Mouse (Mus musculus): ENCODE measurements around the gene Rpl23a.
"Not testable (repeated sequence)": the region's sequence is repeated elsewhere in the genome, so short reads cannot be mapped to it uniquely, and the experiment has no call there.

The Rpl23a gene

DNA sequence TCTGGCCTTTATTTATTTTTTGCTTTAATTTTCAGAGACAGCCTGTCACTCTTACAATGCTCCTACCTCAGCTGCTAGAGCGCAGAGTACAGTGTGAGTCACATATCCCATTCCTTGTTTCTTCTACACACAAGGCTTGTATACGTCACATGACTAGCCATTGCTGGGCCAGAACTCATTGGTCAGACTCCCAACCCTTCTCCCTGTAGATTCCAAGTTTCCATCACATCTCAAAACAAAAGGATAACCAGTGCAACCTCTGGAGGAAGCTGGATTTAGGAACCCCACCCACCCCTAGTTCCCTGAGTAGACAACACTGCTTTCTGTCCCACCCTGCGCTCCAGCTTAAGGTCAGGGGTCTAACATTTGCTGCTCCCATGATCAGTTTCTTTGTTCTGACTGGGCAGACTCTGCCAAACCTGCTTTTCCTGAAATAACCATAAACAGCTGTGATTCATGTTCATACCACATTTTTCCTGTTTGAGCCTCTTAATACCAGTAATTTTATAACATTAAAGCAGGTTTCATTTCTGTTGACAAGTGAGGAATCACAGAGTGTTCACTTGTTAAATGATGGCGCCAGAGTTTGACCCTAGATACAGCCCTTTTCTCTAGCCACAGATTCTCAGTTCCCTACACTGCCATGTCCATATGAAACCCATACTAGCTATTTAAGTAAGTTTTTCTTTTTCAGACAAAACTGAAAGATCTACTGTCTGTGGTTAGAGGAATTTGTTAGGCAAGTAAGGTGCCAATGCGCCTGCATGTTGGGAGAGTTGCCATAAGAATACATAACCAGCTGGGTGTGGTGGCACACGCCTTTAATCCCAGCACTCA lies 36.5 kb downstream of the Rpl23a start:
- peak; percentile 68 for DNase-seq (ENCODE audit: low read depth, low spot score)

DNA sequence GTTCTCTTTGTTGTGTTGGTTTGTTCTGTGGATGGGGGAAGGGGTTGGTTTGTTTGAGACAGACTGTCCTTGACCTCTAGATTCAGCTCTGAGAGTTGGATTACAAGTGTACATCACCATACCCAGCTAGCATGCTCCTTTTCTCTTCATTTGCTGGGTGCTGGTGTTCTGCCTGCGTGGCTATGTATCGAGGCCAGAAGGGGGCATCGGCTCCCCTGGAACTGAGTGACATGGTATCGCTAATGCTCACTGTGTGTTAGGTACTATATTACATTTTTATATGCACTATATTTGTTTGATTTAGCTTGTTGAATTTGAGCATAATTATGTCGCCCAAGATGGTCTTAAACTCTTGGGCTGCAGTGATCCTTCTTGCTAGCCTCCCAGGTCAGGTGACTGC lies 37.2 kb downstream of the Rpl23a start:
- no peak for DNase-seq (ENCODE audit: low read depth, low spot score)

DNA sequence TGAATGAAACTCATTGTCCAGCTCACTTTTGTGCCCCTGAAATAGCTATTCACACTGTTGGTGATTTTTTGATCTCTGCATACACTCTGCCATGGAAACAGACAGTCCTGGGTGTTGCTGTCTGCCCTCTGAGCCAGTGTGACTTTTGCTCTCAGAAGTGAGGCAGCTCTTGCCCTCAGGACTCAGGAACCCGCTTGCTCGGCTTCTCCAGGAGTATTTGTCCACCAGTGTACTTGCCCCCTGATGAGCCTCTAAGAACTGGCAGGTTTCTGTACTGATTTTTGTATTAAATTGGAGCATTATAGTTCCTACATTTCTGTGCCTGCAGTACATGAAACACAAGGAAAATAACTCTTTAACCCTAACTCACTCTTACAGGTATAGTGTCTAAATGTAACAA lies 39.9 kb downstream of the Rpl23a start:
- no peak for DNase-seq (ENCODE audit: low read depth, low spot score)

DNA sequence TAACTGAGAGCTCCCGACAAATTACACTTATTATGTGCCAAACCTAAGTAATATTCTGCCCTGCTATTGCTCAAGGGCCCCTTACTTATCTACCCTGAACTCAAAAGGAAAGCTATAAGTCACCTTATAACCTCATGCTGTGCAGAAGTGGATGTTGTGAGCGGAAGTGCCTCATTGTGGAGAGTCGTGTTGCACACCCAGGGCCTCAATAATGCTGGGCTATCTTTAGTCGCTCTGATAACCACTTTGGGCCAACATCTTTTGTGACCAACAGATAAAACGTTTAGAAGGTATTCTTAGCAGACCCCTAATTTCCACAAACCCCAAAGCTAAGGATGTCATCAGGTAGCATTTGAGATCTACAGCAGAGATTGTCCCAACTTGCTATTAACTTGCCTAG lies 42.7 kb downstream of the Rpl23a start:
- no peak for DNase-seq (ENCODE audit: low read depth, low spot score)

DNA sequence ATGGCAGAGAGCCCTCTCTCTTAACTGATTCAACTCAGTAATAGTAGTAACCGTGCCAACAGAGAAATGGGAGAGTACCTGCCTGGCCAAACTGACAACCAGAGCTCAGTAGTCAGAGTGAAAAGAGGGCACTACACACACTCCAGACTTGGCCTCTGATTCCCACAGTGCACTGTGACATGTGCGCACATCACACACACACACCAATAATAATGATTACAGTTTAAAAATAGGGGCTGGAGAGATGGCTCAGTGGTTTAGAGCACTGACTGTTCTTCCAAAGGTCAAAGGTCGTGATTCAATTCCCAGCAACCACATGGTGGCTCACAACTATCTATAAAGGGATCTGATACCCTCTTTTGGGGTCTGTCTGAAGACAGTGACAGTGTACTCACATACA lies 45.4 kb downstream of the Rpl23a start:
- DNase-seq (ENCODE audit: low read depth, low spot score), result no peak

DNA sequence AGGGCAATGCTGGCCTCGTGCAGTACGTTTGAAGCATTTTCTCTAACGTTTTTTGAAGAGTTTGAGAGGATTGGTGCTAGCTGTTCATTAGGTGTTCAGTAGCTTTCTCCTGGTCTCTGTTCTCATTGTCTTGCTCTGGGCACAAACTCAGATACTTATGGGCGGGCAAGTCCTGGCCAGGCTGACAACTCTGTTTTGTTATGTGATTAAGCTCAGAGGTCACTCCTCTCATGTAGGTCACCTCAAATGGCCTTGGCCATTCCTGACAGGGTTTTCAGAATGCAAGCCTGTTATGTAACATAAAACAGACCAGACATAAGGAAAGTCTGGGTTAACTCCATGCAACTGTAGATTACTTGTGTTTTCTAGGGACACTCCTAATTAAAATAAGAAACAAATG lies 45.8 kb downstream of the Rpl23a start:
- DNase-seq (ENCODE audit: low read depth, low spot score), result no peak

DNA sequence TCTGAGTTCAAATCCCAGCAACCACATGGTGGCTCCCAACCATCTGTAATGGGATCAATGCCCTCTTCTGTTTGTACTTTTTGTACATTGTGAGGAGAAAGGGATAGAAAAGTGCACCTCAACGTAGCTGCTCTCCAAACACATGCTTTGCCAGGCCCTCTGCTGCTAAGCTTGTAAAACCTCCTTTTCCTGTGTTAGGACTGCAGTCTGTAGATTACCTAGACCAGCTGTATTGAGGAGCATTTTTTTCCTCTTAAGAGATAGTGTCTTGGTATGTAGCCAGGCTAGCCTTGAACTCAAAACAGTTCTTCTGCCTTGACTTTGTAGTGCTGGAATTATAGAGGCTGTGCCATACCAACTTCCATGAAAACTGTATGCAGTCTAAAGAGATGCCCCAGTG lies 47.3 kb downstream of the Rpl23a start:
- DNase-seq (ENCODE audit: low read depth, low spot score), result no peak

DNA sequence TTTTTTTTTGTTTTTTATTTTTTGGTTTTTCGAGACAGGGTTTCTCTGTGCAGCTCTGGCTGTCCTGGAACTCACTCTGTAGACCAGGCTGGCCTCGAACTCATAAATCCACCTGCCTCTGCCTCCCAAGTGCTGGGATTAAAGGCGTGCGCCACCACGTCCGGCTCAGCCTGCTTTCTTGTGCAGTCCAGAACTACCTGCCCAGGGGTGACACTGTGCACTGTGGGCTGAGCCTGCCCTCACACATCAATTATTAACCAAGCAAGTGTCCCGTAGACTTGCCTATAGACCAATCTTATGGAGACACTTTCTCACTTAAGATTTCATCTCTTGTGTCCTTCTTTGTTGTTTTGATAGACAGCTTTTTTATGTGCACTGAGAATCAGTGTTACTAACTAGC lies 48.1 kb downstream of the Rpl23a start:
- not testable (repeated sequence) for DNase-seq (ENCODE audit: low read depth, low spot score)

DNA sequence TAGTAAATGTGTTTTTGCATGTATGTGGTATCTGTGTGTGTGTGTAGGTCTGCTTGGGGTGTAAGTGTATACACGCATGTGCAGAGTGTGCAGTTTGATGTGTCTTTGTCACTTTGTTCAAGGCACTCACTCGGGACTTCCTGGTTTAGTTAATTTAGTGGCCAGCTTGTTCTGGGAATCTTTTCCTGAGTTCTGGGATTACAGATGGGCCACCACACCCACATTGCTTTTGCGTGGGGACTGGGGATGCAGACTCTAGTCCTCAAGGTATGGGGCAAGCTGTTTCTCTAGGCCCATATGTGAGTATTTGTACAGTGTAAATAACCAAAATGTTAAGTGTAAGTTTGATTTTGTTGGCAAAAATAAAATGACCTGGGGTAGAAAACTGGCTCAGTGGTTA lies 49.0 kb downstream of the Rpl23a start:
- no peak for DNase-seq (ENCODE audit: low read depth, low spot score)

DNA sequence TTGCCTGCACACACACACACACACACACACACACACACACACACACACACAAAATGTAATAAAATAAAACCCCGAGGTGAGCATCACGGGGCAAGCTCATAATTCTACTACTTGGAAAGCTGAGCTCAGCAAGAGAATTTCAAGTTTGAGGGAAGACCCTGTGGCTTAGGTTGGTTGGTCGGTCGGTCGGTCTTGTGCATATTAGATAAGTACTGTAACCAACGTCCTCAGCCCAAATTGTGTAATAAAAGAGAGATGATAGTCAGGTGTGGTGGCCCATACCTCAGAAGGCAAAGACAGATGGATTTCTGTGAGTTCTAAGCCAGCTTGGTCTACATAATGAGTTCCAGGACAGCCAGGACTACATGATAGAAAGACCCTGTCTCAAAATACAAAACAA lies 49.5 kb downstream of the Rpl23a start:
- no peak for DNase-seq (ENCODE audit: low read depth, low spot score)
